Mouse (Mus musculus): ENCODE results near the gene Dnah14.

Dnah14 gene

DNA sequence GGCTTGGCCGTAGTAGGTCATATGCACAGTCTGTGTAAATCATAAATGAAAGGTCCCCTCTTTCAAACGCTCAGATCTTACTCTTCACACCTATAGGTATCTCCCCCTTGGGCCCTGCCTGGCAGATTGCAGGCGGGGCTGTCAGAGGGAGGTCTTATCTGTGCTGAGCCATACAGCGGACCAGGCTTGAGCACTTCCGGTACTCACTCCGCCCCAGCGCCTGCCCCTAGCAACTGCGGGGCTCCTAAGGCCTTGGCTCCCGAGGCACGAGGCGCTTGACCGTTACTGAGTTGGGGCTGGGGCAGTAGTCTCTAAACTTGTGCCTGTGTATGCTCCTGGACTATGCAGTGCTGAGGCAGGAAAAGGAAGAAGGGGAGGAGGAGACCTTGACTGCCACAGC is at the start of gene Dnah14:
TSS of gene Dnah14 (plus strand) at position 238 of the 400 bp plus-strand sequence.
- no peak for DNase-seq (ENCODE audit: low read depth, low spot score)

DNA sequence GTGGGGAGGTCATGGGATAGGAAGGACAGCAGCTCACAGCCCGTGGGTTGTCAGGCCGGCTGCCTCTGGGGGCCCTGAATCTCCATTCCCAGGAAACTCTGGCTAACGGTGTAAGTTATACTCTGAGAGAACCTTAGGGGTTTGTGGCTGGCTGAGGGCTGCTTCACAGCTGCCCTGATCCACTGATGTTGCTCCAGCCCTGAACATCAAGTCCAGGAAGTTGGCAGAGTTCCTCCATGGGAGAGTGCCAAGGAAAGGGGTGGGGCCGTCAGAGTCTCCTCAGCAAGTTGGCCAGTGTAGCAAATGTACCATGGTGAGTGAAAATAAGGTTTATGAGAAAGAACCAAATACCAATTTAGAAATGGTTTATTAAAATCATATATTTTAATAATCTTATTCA is 47.0 kb upstream of the Dnah14 start:
- DNase-seq (ENCODE audit: low read depth, low spot score) = no peak

DNA sequence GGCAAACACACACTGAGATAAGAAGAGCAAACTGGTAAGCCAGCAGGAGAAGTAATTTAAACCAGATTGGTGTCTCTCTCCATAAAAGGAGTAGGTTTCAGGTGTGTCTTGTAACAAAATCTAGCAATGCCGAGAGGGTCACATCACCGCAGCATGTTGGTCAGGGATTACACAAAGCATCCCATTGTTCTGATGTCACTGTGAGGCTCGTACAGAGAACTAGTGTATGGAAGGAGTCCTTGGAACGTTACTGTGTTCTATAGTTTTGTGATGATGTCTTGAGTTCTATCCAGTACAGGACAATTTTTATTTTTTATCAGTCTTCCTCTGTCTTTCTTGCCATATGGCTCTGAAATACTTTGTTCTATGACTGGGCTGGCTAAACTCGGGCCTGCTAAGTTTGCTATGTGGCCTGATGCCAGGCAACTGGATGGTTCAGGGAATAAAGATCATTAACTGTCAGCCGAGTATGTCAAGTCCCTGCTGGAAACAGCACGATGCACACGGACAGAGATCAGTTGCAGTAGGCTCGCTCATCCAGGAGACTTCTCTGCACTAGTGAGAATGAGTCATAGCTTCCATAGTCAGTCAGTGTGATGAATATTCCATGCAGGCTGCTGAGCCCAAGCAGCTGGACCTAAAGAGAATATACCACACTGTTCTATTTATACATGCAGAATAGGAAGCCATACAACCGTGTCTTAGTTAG is 41.0 kb upstream of the Dnah14 start:
- DNase-seq (ENCODE audit: low read depth, low spot score) = no peak

DNA sequence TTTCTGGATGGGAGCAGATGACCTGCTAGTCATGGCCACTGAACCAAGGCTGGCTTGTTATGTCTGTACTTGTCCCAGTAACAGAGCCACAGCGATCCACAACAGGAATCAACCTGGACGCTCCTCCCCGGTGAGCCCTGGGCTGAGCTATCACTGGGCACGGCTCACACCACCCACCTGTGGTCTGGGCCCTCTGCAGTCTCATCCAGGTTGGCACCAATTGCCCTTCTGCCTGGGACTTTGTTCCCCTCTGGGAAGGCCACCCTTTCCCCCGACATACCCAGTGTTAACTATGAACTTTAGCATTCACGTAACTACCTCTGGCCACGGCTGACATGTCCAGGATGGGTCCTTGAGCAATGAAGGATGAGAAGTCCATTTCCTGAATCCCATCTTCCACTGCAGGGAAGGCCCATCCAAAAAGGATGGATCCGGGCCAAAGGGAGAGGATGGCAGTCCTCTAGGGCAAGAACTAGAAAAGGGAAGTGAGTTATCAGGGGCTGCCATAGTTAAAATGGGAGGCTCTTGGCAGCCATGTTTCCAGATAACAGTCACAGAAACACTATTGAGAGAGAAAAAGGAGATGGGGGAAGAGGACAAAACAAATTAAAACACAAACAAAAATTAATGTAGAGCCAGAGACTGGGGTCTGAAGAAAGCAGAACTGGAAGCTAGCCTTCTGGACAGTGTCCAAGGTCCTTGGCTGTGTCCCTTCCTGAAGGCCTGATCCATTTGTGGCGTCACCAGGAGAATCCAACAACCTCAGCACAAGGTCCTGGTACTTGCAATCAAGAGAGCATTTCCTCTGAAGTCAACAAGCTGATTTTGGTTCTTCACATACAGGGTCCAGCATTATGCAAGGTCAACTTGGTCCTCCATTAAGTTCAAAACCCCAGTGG is 38.5 kb upstream of the Dnah14 start:
- DNase-seq (ENCODE audit: low read depth, low spot score) = no peak

DNA sequence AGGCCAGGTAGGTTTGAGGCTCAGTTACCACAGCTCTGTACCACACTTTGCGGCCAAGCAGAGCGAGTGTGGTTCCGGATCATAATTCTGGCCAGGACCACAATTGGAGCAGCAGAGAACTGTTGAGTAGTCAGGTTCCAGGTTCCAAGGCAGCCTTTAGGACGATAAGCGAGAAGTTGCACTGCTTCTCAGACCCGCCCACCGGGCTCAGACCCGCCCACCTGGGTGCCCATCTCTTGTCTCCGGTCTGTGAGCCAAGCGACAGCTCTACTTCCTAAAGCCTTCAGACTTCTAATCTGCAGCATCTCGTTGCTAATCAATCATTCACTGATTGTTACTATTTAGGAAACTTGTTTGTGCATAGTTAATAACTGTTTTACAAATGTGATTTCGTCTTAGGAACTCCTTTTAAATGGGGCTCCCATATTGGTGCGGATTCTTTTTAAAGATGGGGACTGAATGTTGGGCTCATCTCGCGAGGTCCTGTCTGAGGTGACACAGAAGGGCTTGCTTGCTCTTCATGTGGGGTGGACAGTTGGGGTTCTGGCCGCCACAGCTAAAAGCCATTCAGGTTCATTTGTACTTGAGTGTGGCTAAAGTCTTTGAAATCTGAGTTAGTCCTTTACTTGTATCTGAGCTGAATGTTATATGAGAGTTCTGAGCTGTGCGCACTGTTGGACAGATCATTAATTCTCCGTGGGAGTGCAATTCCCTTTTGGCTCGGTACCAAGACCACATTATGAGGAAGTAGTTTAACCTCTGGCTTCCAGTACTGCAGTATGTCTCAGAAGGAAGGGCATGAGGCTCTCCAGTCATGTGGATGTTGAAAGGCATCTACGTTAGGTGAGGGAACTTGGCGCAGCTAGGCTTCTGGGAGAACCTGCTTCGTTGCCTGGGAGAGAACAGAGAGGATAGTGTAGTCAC is 36.3 kb upstream of the Dnah14 start:
- DNase-seq (ENCODE audit: low read depth, low spot score) = no peak

DNA sequence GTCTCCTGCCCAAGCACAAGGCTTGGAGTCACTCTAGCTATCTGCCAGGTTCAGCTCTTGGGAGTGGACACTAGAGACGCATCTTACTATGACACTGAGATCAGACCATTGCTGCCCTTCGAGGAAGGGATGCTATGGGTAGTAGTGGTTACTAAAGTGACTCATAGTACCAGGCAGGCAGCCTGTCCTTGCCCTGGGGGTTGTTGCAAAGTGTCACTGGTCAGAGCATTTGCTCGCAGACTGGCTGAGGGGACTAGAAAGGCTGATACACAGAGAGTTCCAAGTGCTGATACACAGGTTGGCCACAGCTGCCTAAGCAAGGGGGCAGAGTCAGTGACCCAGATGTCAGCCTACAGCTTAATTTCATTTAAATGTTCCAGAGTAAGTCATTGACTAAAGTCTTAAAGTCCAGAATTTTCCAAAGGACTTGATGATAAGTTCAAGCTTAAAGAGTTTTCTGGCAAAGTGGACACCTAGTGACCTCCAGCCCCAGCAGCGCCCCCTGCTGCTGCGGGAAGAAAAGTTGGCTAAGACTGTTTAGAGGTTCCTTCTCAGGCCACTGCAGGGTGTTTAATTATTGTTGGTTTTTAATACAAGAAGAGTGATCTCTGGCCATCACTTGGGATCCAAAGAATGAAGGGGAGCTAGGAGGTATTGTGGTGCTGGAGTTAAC is 32.5 kb upstream of the Dnah14 start:
- DNase-seq (ENCODE audit: low read depth, low spot score) = peak; percentile 9

DNA sequence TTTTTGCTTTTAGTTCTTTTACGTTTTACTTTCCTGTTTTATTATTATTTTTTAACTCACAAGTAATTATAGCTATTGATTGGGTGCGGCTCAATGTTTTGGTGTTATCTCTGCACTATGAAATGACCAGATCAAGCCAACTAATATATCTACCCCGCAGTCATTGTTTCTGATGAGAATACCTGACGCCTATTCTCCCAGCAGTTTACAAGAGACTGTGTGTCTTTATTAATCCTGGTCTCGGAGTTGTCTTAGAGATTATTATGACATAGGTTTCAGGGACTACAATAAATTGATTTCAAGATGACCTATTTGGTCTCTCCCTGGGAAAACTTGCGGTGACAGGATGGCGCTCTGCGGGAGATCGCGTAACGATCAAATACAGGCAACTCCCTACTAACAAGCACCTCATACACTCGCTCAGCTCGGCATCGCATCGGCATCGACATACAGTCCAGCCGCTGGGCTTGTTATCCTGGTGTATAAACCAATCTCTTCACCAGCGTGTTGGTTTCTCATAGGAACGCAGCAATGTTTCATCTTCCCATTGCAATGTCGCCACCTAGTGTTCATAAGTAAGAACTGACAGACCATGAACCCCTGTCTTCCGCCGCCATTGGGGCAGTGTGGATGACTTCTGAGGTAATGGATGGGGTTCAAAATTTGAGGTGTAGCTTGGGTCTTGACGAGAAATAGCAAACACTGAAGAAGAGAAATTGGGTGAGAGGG is 31.2 kb upstream of the Dnah14 start:
- peak; percentile 75 for DNase-seq (ENCODE audit: low read depth, low spot score)

DNA sequence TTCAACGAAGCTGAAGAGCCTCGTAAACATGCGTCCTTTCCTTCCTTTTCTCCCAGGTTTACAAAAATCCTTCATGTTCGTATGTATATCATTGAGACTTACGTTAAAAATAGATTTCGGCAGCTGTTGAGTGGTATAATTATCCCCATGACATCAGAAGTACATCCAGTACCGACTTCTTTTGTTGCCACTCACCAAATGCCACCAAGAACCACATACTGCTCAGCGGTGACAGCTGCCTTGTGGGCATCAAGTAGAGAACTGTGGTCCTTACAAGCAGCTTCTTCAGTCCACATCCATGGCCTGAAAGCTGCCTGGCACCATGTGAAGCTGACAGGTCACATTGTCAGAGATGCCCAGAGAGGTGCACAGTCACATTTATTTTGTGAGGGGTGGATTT is 26.4 kb upstream of the Dnah14 start:
- no peak for DNase-seq (ENCODE audit: low read depth, low spot score)

DNA sequence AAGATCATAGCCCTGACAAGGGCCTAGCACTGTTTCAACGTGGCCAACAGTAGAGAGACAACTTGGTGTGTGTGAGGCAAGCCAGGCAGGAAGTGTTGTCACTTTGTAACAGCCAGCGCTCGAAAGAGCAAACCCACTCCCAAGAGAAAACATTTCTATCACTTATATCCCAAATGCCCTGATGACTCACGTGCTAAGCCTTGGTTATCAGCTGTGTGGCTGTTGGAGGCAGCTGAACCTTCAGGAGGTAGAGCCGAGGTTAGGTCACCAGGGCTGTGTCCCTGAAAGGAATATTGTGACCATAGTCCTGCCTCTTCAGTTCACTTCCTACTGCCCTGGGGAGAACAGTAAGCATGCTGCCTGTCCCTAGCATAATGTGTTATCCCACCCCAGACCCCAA is 25.5 kb upstream of the Dnah14 start:
- no peak for DNase-seq (ENCODE audit: low read depth, low spot score)

DNA sequence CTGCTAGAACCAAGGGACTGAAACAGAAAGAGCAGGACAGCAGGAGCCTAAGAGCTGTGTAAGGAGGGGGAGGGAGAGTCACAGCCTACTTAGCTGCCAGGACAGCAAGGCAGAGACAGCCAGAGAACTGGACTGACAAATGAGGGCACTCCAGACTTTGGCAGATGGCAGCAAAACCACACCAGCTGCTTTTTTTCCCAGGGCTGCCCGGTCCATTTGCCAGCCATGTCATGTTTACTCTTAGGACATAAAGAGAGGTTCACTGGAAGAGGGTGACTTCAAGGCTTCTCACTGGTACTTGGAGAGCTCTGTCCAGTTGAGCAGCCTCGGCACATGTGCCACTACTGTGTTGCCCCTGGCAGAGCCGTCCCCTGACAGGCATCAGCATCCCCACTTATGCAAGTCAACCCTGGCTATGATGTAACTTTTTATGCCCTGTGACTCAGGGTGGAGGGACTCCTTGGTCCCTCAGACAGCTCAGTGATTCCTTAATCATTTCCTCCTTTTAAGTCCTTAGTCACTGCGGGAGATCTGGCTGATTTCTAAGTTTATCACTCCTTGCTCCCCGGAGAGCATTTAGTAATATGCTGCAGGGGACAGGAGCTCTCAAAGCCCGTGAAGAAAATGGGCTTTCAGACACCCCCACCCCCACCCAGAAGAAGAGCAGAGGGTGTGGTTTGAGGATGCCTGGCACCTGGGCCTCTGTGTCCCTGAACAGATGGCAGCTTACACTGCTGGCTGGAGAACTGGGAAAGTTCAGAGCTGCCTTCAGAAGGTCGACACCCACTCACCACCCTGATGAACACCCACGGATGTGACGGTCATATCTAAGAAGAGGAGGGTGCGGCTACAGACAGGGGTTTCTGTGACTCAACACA is 23.6 kb upstream of the Dnah14 start:
- no peak for DNase-seq (ENCODE audit: low read depth, low spot score)

DNA sequence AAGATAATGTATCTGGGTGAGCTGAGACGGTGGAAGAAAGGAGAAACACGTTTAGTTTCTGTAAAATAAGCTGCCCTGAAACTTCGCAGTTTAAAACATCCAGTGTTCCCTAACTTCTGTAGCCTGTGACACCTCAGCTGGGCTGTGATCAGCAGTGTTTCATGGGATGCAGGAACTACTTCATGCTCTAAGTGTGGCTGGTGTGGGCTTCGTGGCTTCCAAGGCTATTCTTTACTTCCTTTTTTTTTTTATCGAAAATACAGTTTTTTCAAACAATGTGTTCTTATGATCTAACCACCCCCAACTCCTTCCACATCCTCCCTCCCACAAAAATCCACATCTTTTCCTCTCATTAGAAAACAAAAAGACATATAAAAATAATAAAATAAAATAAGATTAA is 20.9 kb upstream of the Dnah14 start:
- DNase-seq (ENCODE audit: low read depth, low spot score) = no peak

DNA sequence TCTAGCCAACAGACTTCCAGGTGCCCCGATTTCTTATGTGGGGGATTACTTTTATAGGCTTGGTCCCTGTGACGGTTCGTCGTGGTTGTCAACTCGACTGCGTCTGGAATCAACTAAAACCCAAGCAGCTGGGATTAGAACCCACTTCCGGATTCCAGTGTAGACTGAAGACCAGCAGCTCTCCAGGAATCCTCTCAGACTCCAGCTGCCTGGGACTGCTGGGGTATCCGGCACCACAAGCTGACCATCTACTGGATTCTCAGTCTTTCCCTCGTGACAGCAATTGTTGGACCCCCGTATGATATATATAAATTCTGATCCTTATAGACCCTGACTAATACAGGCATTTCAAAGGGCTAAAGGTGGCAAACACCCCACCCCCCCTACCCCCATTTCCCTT is 16.7 kb upstream of the Dnah14 start:
- no peak for DNase-seq (ENCODE audit: low read depth, low spot score)

DNA sequence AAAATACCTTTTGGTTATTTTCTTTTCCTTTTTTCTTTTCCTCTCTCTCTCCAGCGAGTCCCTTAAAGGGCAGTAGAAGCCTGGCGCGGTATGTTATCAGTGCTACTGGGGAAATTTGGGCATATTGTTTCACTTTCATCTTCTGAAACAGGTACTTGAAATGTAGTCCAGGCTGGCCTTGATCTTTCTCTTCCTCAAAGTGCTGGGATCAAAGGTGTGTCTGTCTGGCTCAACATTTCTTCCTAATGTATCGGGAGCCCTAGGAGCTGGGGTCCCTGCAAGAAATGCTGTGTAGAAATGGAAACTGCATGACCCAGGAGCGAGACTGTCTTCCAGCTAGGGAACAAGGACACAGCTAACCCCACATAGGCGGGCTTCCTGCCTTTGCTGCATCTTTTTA is 16.0 kb upstream of the Dnah14 start:
- no peak for DNase-seq (ENCODE audit: low read depth, low spot score)

DNA sequence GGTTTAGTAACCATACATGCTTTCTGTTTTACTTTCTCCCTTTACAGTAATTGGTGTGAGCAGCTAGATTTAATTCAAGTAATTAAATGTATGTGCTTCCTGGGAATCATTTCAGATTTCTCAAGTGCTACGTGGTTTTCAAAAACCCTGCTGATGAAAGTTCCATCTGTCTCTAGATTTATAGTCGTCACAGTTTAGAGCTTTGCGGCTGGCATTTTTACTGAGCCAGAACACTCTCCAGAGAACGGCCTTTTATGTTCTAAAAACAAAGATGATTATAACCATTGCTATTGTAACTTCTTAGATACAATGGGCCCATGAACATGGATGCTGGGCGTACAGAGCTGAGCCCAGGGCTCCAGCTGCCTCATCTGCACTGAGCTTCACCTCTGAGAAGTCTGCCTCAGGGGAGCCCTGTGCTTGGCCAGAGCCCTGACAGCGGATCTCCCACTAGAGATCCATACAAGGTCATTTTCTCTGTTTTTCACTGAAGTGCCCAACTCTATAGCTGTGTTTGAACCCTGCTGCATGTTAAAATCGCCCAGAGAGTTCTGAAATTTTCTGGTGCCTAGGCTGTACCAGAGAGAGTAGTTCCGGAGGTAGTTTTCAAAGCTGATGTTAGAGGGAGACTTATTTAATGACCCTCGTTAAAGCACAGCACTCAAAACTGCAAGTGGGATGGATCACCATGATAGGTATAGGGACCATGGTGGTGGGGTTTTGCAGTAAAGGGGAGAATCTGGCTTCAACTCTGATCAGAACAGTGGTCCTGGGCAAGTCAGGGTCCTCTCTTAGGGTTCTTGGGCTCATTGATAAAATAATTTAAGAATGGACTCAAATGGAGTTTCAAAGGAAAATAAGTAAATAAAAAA is 15.2 kb upstream of the Dnah14 start:
- DNase-seq (ENCODE audit: low read depth, low spot score) = no peak

DNA sequence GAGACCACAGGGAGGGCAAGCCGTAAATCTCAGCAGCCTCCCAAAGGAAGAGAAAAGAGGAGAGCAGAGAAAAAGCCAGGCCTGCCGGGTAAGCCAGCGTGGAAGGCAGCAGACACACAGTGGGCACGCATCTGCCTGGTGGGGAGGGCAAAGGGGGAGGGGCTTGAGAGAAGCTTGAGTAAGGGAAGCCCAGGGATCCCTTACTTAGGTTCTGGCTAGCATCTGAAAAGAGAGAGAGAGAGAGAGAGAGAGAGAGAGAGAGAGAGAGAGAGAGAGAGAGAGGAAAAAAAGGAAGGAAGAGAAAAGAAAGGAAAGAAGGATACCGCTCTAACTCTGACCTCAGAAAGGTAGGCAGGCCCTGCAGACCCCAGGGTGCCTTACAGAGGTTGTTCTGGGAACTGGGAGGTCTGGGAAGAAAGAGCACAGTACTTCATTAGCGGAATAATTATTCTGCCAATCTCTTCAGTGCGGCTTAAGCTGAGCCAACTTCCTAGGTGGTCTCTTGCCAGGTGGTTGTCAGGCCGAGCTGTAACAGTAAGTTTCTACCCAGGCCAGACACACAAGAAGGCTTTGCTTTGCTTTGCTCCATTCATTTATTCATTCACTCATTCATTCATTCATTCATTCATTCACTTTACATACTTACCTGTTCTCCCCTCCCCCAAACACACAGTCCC is 14.5 kb upstream of the Dnah14 start:
- no peak for DNase-seq (ENCODE audit: low read depth, low spot score)

DNA sequence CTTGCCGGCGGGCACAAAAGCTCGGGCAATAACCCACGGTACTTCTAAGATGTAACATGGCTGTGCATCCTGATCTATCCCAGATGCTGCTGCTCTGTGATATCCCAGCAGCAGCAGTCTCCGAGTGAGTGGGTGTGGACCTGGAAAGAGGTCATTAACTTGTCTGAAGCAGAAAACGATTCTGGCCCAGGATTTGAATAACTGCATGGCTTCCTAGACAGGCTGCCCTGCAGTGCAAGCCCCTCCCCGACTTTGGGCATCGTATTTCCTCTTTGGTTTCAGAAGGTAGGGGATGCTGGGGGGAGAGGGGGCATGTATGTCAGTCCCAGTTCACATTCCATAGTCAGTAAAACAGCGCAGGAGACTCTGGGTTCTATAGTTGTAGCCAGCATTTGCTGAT is 6.9 kb upstream of the Dnah14 start:
- DNase-seq (ENCODE audit: low read depth, low spot score) = no peak

DNA sequence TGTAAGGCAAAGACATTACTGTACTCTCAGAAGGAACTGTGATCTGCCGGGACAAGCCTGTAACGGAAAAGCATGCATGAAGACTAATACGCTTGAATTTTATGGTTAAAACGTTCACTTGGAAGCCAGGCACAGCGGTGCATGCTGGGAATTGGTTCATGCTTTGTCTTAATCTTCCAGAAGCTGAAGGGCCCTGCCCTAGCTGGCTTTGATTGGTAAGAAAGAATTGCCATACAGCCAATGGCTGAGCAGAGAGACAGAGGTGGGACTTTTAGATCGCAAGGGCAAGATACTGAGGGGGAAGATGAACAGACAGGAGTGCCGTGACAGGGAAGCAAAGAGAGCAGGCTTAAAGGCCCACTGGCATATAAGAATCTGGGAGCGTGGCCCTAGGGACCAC is 6.8 kb downstream of the Dnah14 start:
- no peak for DNase-seq (ENCODE audit: low read depth, low spot score)

DNA sequence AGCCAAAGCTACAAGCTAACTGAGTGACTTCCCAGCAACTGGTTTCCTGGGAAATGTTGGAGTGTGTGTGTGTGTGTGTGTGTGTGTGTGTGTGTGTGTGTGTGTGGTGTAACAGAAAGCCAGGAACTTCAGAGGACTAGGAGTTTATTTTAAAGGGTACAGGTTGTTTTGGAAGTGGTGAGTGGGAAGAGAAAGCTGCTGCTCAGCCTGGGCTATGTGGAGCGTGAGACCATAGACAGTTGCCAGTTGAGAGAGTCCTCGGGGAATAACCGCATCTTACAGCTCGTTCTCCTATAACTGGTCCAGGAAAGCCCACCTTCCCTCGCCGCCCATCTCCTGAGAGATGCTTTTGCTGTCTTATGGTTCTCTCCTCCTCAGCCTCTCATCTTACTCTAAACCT is 12.8 kb downstream of the Dnah14 start:
- no peak for DNase-seq (ENCODE audit: low read depth, low spot score)

Data from CD4-positive, CD25-positive, alpha-beta regulatory T cell, adult 2 months (primary cell).